Mouse (Mus musculus): ENCODE results near the gene Ptpn9. TPM values are rescaled to one million over a fixed set of nuclear protein-coding genes. Genes with fewer than 3 reads are reported as not detected.

Gene Ptpn9
- polyA plus RNA-seq, 1 experiment from 2014 or later = 40.9 TPM

GRCm38 (mm10) chr9:57074822-57075603 is 80.3 kb downstream of the Ptpn9 start:
- peak overlapping the region; percentile 78 for H3K4me2 ChIP-seq
- 0 out of 2 replicates have a peak, but pooled peaks cover 3% of the 10 kb centered on the region for H3K36me3 ChIP-seq (ENCODE audit: insufficient read depth)
- WGBS = 4% methylated on average over 17 of the region's 17 CpGs
- 0 out of 2 replicates have a peak, but pooled peaks have one; percentile 6 for TF ChIP-seq CTCF (IDR thresholded peaks at IDR 0.05; ENCODE audit: low read depth)
- H3K27ac ChIP-seq (ENCODE audit: low read depth) = peak overlapping the region; percentile 97
- peak; percentile 91 for DNase-seq
- no peaks in the 10 kb centered on the region for H3K9me3 ChIP-seq (ENCODE audit: low read depth, low read length)
- no peaks in the 10 kb centered on the region for H3K27me3 ChIP-seq (ENCODE audit: insufficient read depth, low read length)
- no peak for ATAC-seq (ENCODE audit: insufficient read depth)
- H3K4me3 ChIP-seq (ENCODE audit: low read depth, low read length) = peak overlapping the region; percentile 95
- peak overlapping the region; percentile 69 for H3K9ac ChIP-seq
- no peaks in the 10 kb centered on the region for H3K4me1 ChIP-seq (ENCODE audit: insufficient read depth)

DNA sequence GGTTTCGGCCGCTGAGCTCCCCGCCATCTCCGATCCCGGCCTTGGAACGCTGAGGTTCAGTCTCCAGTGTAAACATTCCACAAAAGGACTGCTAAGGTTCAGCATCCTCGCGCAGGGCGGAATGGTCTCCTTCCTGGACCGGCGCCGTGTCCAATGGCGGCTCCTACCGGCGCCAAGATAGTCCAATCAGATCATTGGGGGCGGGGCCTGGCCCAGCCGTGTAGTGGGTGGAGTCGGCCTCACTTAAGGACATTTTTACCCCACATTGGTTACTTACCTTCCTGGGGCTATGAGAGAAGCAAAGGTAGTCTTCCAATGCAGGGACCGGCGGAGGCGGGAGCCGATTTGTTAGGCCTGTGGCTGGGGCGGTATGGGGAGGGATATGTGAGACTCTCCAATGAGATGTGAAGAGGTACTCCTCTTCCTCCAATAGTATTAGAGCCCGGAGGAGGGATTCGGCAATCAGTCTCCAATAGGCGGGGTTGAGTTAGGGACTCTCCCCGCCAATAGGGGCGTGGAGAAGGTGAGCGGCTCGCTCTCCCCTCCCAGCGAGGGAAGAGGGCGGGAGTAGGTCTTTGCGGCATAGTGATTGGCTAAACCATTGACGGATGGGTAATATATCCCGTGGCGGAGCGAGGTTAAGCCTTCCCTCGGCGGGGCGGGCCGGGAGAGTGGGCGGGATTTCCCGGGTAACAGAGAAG is 81.1 kb downstream of the Ptpn9 start:
- ATAC-seq (ENCODE audit: insufficient read depth) = peak; percentile 84
- Histone ChIP-seq H3K36me3 (ENCODE audit: insufficient read depth) (0 out of 2 replicates have a peak, but pooled peaks cover 7% of the 10 kb centered on the region), H3K27me3 (ENCODE audit: insufficient read depth, low read length) (no peaks in the 10 kb centered on the region), H3K4me1 (ENCODE audit: insufficient read depth) (no peaks in the 10 kb centered on the region), H3K9me3 (ENCODE audit: low read depth, low read length) (no peaks in the 10 kb centered on the region), H3K4me2 (peak overlapping the region; percentile 82), H3K27ac (ENCODE audit: low read depth) (peak overlapping the region; percentile 98), H3K4me3 (ENCODE audit: low read depth, low read length) (peak overlapping the region; percentile 95), H3K9ac (peak overlapping the region; percentile 69; the same call in 1 of the 2 replicates)
- TF ChIP-seq CTCF (IDR thresholded peaks at IDR 0.05; ENCODE audit: low read depth) = no peak
- DNase-seq = peak; percentile 100
- under 1% methylated on average over 42 of the region's 43 CpGs for WGBS

DNA sequence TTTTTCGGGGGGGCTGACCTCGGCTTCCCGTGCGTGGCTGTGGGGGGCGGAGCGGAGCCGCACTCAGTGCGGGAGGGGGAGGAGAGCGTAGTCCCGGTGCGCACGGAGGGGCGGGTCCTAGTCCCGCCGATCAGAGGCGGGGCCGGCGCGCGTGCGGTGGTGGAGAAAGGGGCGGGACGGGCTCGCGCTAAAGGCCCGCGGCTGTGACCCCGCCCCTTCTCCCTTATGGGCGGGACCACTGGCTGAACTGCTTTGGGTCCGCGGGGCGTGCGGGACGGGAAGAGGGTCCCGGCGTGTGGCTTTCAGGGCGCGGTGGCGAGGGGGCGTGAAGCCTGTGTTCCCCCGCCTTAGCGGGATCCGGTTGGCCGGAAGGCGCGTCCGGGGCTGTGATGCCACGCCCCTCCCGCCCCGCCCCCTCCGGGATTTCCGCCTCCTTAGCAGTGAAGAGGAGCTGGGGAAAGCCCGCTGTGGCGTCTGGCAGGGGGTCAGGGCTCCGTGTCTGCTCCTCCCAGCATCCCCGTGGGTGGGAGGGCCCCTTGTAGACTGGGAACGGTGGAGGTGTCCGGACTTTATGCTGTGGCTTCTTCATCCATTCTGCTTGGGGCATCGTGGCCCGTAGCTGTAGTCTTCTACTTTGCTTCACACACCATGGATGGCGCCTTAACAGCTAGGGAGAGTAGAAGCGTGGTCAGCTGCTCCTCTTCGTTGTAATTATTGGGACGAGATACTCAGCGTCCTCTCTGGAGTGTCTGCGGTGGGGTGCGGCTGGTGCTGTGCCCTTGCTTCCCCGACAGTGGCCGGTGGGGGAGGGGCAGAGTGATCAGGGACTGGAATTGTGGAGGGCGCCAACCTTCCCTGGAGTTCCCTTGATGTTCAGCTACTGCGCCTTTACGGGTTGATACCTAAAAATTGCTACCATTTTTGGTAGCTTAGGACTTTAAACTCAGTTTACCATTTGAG is 82.3 kb downstream of the Ptpn9 start:
- H3K9ac ChIP-seq = peak overlapping the region; percentile 87
- no peaks in the 10 kb centered on the region for H3K4me1 ChIP-seq (ENCODE audit: insufficient read depth)
- peak; percentile 7 for ATAC-seq (ENCODE audit: insufficient read depth)
- peak overlapping the region; percentile 82 for H3K4me2 ChIP-seq
- DNase-seq = peak; percentile 95
- H3K27ac ChIP-seq (ENCODE audit: low read depth) = peak overlapping the region; percentile 98
- peaks cover 16% of the 10 kb centered on the region; the same call in 1 of the 2 replicates for H3K36me3 ChIP-seq (ENCODE audit: insufficient read depth)
- WGBS = under 1% methylated on average over 54 of the region's 72 CpGs
- no peaks in the 10 kb centered on the region for H3K9me3 ChIP-seq (ENCODE audit: low read depth, low read length)
- peak overlapping the region; percentile 95 for H3K4me3 ChIP-seq (ENCODE audit: low read depth, low read length)
- no peaks in the 10 kb centered on the region for H3K27me3 ChIP-seq (ENCODE audit: insufficient read depth, low read length)
- TF ChIP-seq CTCF (IDR thresholded peaks at IDR 0.05; ENCODE audit: low read depth) = no peak; the same call in 1 of the 2 replicates

- peaks cover 39% of the 10 kb centered on the region for H3K36me3 ChIP-seq (ENCODE audit: insufficient read depth)
- H3K4me2 ChIP-seq = no peak overlapping the region
- no peaks in the 10 kb centered on the region for H3K9me3 ChIP-seq (ENCODE audit: low read depth, low read length)
- ATAC-seq (ENCODE audit: insufficient read depth) = no peak
- no peak overlapping the region for H3K4me3 ChIP-seq (ENCODE audit: low read depth, low read length)
- no peak for DNase-seq
- H3K9ac ChIP-seq = no peak overlapping the region
- H3K27ac ChIP-seq (ENCODE audit: low read depth) = no peak overlapping the region
- WGBS = 67% methylated on average over 3 of the region's 3 CpGs
- no peaks in the 10 kb centered on the region for H3K27me3 ChIP-seq (ENCODE audit: insufficient read depth, low read length)
- no peaks in the 10 kb centered on the region for H3K4me1 ChIP-seq (ENCODE audit: insufficient read depth)
- TF ChIP-seq CTCF (IDR thresholded peaks at IDR 0.05; ENCODE audit: low read depth) = no peak
These were observed 87.5 kb downstream of the Ptpn9 start for GRCm38 (mm10) chr9:57082236-57082635.

Other genes starting within 250 kb of the Ptpn9 start
- 4.7 and 4.8 TPM in 2 replicates for gene Lingo1, start 198.5 kb upstream of the Ptpn9 start, polyA plus RNA-seq (2014; fragmentation: Nextera tagmentation; extraction: Ambion mirVana)
- 0.23 and 1.1 TPM in 2 replicates for gene Odf3l1, start 130.2 kb upstream of the Ptpn9 start, polyA plus RNA-seq (2014; fragmentation: Nextera tagmentation; extraction: Ambion mirVana)
- 12.3 and 13.9 TPM in 2 replicates for gene Cspg4, start 129.9 kb upstream of the Ptpn9 start, polyA plus RNA-seq (2014; fragmentation: Nextera tagmentation; extraction: Ambion mirVana)
- 7.8 and 9.5 TPM in 2 replicates for gene Snx33, start 66.6 kb upstream of the Ptpn9 start, polyA plus RNA-seq (2014; fragmentation: Nextera tagmentation; extraction: Ambion mirVana)
- gene Imp3, start 57.4 kb upstream of the Ptpn9 start, polyA plus RNA-seq (2014; fragmentation: Nextera tagmentation; extraction: Ambion mirVana) = 69.6 and 75.1 TPM in 2 replicates
- 23.2 and 24.2 TPM in 2 replicates for gene Snupn, start 44.0 kb upstream of the Ptpn9 start, polyA plus RNA-seq (2014; fragmentation: Nextera tagmentation; extraction: Ambion mirVana)
- gene Sin3a, start 77.1 kb downstream of the Ptpn9 start, polyA plus RNA-seq (2014; fragmentation: Nextera tagmentation; extraction: Ambion mirVana) = 49.2 and 52.1 TPM in 2 replicates
- gene Man2c1, start 135.8 kb downstream of the Ptpn9 start, polyA plus RNA-seq (2014; fragmentation: Nextera tagmentation; extraction: Ambion mirVana) = 44.2 and 45.2 TPM in 2 replicates
- gene Neil1, start 153.4 kb downstream of the Ptpn9 start, polyA plus RNA-seq (2014; fragmentation: Nextera tagmentation; extraction: Ambion mirVana) = 5.9 and 7.1 TPM in 2 replicates
- 78.5 and 79.2 TPM in 2 replicates for gene Commd4, start 163.4 kb downstream of the Ptpn9 start, polyA plus RNA-seq (2014; fragmentation: Nextera tagmentation; extraction: Ambion mirVana)
- not detected in 2 replicates for gene Trcg1, start 241.6 kb downstream of the Ptpn9 start, polyA plus RNA-seq (2014; fragmentation: Nextera tagmentation; extraction: Ambion mirVana)